Mouse (Mus musculus) layer of hippocampus, adult 18-20 months (tissue): ENCODE measurements around the gene Akap7. TPM values are rescaled to one million over a fixed set of nuclear protein-coding genes. Genes with fewer than 3 reads are reported as not detected.
"Not testable (repeated sequence)": the region's sequence is repeated elsewhere in the genome, so short reads cannot be mapped to it uniquely, and the experiment has no call there.

ENCODE experiments used
- DNase-seq, 2 experiments: peaks; one replicate each; pipeline ENCODE4 v3.0.0; 2022; ENCODE audit warnings: low spot score in 2 of 2
- total RNA-seq, 2 experiments: library from RNA; stranded (reverse); gene quantifications; 2 replicates each; pipeline ENCODE4 v1.2.3; 2021

The Akap7 gene
- total RNA-seq, 2 experiments from 2014 or later: 51.0 to 53.3 TPM

DNA sequence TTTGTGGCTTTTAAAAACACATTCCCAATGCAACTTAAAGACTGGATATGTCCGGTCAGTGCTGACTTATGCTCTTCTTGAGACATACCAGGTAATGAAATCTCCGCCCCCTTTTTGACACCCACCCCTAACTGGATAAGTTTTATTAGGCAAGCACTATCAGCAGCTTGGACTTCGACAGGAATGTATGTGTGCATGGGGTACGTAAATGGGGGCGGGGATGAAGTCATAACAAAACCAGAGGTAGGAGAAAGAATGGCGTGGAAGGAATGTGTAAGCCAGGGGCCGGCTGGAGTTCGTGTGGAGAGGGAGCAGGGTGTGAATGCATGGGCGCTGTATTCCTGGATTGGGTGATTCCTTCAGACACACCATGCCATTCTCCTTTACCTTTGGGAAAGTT, 109.6 kb downstream of the Akap7 start:
- no peak for DNase-seq

DNA sequence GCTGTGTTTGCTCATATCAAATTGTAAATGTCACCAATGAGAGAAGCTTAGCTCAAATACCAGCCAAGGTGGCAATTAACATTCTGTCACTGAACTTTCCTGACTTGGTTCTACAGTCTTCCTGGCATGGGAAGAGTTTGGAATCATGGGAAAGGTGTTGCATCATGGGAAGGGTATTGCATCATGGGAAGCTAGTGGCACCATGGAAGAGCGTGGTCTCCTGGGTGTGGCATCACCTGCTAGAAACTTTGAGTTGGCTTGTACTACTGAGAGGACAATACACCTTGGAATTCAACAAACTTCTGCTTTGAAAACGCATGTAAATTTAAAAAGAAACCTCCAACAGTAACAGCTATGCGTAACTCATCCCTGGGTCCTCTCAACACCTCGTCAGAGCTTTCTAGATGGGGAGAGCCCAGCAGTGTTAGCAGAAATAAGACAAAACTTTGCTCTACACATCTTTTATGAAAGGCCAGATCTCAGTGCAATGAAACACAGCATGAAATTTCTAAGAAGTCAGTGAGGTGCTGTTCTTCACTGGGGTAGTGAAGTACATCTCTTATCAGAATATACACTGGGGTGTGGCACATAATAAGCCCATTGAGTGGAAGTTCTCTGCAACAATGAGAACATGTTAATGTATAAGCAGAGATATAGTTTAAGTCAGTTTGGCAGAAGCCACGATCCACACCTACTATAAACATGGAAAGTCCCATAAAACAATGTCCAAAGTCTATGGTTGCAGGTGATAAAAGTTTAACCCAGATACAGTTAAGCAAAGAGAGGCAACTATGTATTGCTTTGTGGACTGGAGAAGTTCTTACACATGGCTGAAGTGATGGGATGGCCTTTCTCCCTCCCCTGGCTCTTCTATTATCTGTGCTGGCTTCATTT, 115.2 kb downstream of the Akap7 start:
- no peak for DNase-seq

GRCm38 (mm10) chr10:25191166-25191565, 116.5 kb downstream of the Akap7 start:
- DNase-seq: no peak

GRCm38 (mm10) chr10:25186240-25186639, 121.4 kb downstream of the Akap7 start:
- DNase-seq: not testable (repeated sequence)

DNA sequence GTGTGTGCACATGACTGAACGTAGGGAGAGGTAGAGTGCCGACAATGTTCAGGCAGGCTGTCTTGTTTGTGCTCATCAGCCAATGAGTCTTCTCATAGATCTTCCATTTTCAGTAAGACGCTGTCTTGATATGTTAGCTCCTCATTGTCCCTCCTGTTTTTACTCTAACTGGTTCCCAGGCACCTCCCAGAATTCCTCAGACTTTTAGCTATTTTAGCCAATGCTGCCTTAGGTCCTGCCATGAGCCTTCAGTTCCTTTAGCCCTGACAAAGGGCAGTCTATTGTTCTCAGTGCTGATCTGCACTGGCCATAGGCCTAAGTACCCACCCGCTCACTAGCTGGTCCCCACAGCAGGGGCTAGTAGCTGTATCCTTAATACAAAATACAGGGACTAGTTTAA, 122.0 kb downstream of the Akap7 start:
- no peak for DNase-seq

DNA sequence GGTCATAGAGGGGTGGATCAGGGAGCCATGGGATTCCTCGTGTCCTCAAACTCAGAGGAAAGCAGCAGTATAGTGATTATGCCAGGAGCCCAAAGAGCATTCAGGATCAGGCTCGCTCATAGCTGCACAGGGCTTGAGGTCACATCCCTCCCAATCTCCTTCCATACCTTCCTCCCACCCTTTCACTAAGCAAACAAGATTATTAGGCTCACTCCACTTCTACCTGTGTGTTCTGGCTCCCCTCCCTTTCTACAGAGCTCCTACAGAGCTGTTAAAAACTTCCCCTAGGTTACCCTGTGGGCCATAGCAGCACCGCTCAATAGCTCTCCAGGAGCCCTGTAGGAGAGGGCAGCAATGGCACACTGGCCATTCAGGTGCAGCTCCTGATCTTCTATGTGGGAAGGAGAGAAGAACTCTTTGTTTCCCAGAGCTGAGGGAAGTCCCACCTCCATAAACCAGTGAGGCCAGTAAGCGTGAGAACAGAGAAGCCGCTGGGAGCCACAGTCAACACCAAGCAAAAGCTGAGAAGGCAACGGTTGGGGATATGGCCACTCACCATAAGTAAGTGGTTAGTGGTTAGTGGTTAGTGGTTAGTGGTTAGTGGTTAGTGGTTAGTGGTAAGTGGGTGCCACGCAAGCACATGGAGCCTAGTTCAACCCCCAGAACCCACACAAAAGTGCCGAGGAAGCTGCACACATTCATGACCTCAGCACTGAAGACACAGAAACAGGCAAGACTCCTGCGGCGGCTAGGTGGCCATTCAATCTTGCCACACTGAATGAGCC, 122.7 kb downstream of the Akap7 start:
- no peak for DNase-seq

GRCm38 (mm10) chr10:25183271-25183670, 124.4 kb downstream of the Akap7 start:
- DNase-seq: no peak

- DNase-seq: peak in 1 of 2 experiments; percentile 35
These were observed 128.6 kb downstream of the Akap7 start for GRCm38 (mm10) chr10:25179030-25179429.

GRCm38 (mm10) chr10:25177270-25177669, 130.4 kb downstream of the Akap7 start:
- DNase-seq: no peak

GRCm38 (mm10) chr10:25174872-25175271, 132.8 kb downstream of the Akap7 start:
- DNase-seq: no peak

- DNase-seq: no peak
These were observed 140.1 kb downstream of the Akap7 start for GRCm38 (mm10) chr10:25167365-25168194.

GRCm38 (mm10) chr10:25163510-25163909, 144.2 kb downstream of the Akap7 start:
- not testable (repeated sequence) for DNase-seq

DNA sequence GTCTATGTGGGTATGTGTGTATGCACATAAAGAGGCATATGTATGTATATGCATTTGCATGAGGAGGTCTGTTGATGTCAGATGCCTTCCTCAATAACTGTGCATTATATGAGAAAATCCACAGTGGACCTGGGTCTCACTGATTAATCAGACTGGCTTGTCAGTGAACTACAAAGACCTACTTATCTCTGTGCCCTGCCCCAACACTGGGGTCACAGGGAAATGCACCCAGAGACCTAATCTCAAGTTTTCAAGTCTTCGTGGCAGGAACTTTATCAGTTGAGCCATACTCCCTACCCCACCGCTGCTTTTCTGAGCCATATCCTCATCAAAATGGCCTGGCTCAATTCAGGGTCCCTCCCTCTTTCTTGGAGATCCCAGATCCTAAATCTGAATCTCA, 146.0 kb downstream of the Akap7 start:
- no peak for DNase-seq

GRCm38 (mm10) chr10:25158651-25159050, 149.0 kb downstream of the Akap7 start:
- DNase-seq: no peak

DNA sequence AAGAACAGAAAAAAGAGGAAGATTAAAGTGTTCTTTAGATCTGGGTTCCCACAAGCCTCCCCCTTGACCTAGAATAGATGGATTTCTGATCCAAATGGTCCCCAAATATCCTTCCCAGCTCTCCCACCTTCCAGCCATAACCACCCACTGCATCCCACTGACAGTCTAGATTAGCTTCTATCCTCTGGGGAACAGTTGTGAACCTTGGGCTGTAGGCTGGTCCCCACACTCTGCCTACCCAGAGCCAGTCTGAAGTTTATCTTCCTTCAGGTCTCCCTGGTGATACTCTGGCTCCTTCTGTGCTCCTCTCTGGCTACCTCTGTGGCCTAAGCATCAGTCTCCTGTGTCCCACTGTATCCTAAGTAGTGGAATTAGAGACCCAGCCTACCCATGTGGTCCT, 150.3 kb downstream of the Akap7 start:
- DNase-seq: no peak

DNA sequence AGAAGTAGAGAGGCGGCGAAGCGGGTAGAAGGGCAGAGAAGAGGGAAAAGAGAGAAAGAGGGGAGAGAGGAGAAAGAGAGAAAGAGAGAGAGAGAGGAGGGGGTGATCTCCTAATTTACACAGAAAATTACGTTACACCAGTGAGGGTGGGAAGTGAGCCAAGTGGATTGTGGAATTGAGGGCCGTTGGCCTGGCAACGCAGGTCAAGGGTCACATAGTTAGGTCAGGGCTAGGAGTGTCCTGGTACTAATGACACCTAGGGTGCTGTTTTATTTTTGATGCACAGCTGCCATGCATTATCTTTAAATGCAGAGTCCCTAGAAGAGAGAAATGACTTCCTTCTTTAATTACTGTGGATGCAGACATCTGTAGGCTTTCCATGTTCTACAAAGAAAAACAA, 153.4 kb downstream of the Akap7 start:
- no peak for DNase-seq

GRCm38 (mm10) chr10:25151172-25151800, 156.4 kb downstream of the Akap7 start:
- DNase-seq: peak; percentile 50 to 79

DNA sequence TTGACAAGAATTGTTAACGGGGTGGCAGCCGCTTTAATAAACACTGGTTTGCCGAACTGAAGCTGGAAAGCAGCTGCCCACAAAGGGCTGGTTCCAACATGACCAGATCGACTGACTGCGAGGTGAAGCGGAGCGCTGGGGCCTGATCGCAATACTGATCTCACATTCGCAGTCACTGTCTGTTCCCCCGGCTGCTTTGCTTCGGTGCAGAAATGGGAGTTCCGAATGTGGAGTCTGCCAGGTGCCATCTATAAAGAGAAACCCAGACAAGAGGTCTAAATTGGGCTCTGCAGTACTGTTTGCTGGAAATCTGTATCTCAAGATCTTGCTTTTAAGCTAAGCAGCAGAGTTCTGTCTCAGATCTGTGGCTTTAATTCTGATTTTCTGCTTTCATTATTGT, 161.8 kb downstream of the Akap7 start:
- peak; percentile 28 to 67 for DNase-seq

GRCm38 (mm10) chr10:25144787-25145761, 162.6 kb downstream of the Akap7 start:
- peak in 1 of 2 experiments; percentile 31 for DNase-seq

DNA sequence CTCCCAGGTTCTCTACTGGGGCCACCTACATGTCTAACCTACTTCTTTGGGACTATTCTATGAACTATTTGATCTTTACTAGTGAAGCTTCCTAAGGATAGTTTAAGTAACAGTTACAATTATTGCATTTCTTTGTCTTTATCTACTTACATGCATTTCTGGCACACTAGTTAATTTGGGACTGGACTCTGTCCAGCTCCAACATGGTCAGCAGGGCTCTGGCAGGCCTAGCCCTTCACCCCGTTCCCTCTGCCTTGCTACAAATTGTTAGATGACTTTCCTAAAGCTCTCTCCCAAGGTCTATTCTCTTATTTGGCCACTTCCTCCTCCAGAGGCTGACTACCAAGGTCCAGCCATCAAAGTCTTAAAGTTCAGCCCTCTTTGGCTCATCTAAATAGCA, 165.9 kb downstream of the Akap7 start:
- DNase-seq: no peak
